ENCODE assay signal across 1 mouse cellular context in the genomic region with DNA sequence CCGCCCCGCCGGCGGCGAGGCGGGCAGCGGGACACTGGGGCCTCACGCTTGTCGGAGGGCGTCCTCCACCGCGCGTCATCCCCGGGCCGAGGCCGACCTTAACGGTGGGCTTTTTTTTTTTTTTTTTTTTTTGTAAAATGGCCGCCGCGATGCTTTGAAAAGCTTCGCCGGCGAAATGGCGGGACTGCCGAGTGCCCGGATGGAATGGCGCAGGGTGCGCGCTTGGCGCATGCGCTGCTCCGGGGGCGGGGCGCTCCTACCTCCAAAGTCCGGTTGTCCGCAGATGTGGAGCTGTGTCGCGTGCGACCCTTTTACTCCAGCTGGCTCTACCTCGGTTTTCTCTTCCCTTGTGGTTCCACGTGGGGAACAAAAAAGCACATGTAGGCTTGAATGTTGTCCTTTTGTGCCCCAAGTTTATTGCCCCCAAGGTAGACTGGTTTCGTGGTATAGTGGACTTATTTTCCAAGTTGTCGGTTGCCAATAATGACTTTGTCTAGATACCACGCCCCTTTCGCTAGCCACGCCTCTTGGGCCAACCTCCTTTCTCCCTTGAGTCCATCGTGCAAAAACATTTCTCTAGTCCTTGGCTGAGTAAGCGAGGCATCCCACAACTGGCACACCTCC.
TF ChIP-seq lines count a peak whose summit lies in the region.

No protein-coding gene starts in this region.

TF ChIP-seq in MEL, 35 proteins besides CTCF, POLR2A, EP300 and RAD21 (continued from another document):
- TF ChIP-seq SIN3A (IDR thresholded peaks at IDR 0.05; ENCODE audit: low read length) (peak; percentile 84), BHLHE40 (IDR thresholded peaks at IDR 0.05; ENCODE audit: borderline replicate concordance, low read depth, low read length) (peak; percentile 33; the same call in 1 of the 2 replicates), TAL1 (IDR thresholded peaks at IDR 0.05; ENCODE audit: low read length) (no peak), ETS1 (IDR thresholded peaks at IDR 0.05; ENCODE audit: low read depth, low read length) (no peak), ZKSCAN1 (IDR thresholded peaks at IDR 0.05; ENCODE audit: low read depth, low read length) (no peak), ZMIZ1 (IDR thresholded peaks at IDR 0.05; ENCODE audit: low read depth, low read length) (no peak; the same call in 1 of the 2 replicates), POLR2AphosphoS2 (IDR thresholded peaks at IDR 0.05; ENCODE audit: low read length) (0 out of 2 replicates have a peak, but pooled peaks have one; percentile 48), NELFE (IDR thresholded peaks at IDR 0.05; ENCODE audit: low read depth, low read length) (no peak), UBTF (IDR thresholded peaks at IDR 0.05; ENCODE audit: borderline replicate concordance, insufficient read depth, low read depth, low read length) (no peak), USF1 (IDR thresholded peaks at IDR 0.05; ENCODE audit: low read depth, low read length) (no peak), MYB (IDR thresholded peaks at IDR 0.05; ENCODE audit: low read depth, low read length) (no peak), CHD2 (IDR thresholded peaks at IDR 0.05; ENCODE audit: low read length) (no peak), E2F4 (IDR thresholded peaks at IDR 0.05; ENCODE audit: borderline replicate concordance, low read depth, low read length) (no peak), POLR2AphosphoS5 (IDR thresholded peaks at IDR 0.05; ENCODE audit: borderline replicate concordance, low read depth, low read length) (peak; percentile 13; the same call in 1 of the 2 replicates)
